Mouse (Mus musculus) forebrain, embryonic 12.5 days (tissue): ENCODE measurements around the gene Camk1d. TPM values are rescaled to one million over a fixed set of nuclear protein-coding genes. Genes with fewer than 3 reads are reported as not detected.
"Not testable (repeated sequence)": the region's sequence is repeated elsewhere in the genome, so short reads cannot be mapped to it uniquely, and the experiment has no call there.

Experiments used
- ATAC-seq: fragments of 200-750 bp; cut with Nextera tagmentation; 2 replicates; pipeline ENCODE4 v1.8.0; 2017; ENCODE audit warnings: moderate TSS enrichment; ENCODE audit not compliant: low FRiP score
- H3K27ac ChIP-seq: fragments of 300-500 bp; sonication (generic); 2 replicates; pipeline ENCODE4 v1.5.1; 2016; ENCODE audit warnings: mild to moderate bottlenecking
- H3K27me3 ChIP-seq: fragments of 300-500 bp; sonication (generic); 2 replicates; pipeline ENCODE4 v1.6.1; 2016; ENCODE audit warnings: mild to moderate bottlenecking
- H3K36me3 ChIP-seq: fragments of 300-500 bp; sonication (generic); replicated peaks from 2 replicates; pipeline ENCODE4 v1.6.1; 2016; ENCODE audit warnings: mild to moderate bottlenecking
- H3K4me1 ChIP-seq: fragments of 300-500 bp; sonication (generic); 2 replicates; pipeline ENCODE4 v1.6.1; 2016
- H3K4me2 ChIP-seq: fragments of 300-500 bp; sonication (generic); 2 replicates; pipeline ENCODE4 v1.6.1; 2016; ENCODE audit warnings: mild to moderate bottlenecking, moderate library complexity
- H3K4me3 ChIP-seq: fragments of 300-500 bp; sonication (generic); replicated peaks from 2 replicates; pipeline ENCODE4 v1.5.1; 2016; ENCODE audit warnings: mild to moderate bottlenecking
- H3K9ac ChIP-seq: fragments of 300-500 bp; sonication (generic); 2 replicates; pipeline ENCODE4 v1.6.1; 2016; ENCODE audit warnings: mild to moderate bottlenecking
- H3K9me3 ChIP-seq: fragments of 300-500 bp; sonication (generic); 2 replicates; pipeline ENCODE4 v1.6.1; 2016
- WGBS: fragments of 180-500 bp; shearing (Covaris S2); methylation state at CpG from one replicate; pipeline ENCODE4 v1.1.7; 2016; 5-methylcytosine and 5-hydroxymethylcytosine counted together
- polyA plus RNA-seq: library from polyadenylated mRNA; unstranded; fragments of >200 nt; fragmentation: Nextera tagmentation; extraction: Ambion mirVana; gene quantifications from 2 replicates; pipeline ENCODE4 v1.2.1, GENCODE M21; 2016

Camk1d gene
- polyA plus RNA-seq, 1 experiment from 2014 or later = 2.7 TPM

- ATAC-seq = no peak
- no peaks in the 10 kb centered on the region for H3K27me3 ChIP-seq
- 89% methylated on average over 4 of the region's 4 CpGs for WGBS
- H3K4me3 ChIP-seq = no peak overlapping the region
- no peaks in the 10 kb centered on the region for H3K9me3 ChIP-seq
- no peak overlapping the region for H3K27ac ChIP-seq
- H3K9ac ChIP-seq = no peak overlapping the region
- no peak overlapping the region for H3K4me2 ChIP-seq
- no peaks in the 10 kb centered on the region for H3K4me1 ChIP-seq
- H3K36me3 ChIP-seq = no peaks in the 10 kb centered on the region
Observed at GRCm38 (mm10) chr2:5282623-5283022, 431.7 kb downstream of the Camk1d start.

- Histone ChIP-seq H3K36me3 (no peaks in the 10 kb centered on the region), H3K27me3 (no peaks in the 10 kb centered on the region), H3K4me3 (no peak overlapping the region), H3K9ac (no peak overlapping the region), H3K27ac (no peak overlapping the region), H3K4me2 (no peak overlapping the region), H3K9me3 (no peaks in the 10 kb centered on the region), H3K4me1 (no peaks in the 10 kb centered on the region)
- WGBS = 76% methylated on average over 2 of the region's 2 CpGs
- no peak for ATAC-seq
Observed at GRCm38 (mm10) chr2:5267980-5268379, 446.3 kb downstream of the Camk1d start.

GRCm38 (mm10) chr2:5262279-5262678, 452.0 kb downstream of the Camk1d start:
- Histone ChIP-seq H3K9ac (no peak overlapping the region), H3K4me2 (no peak overlapping the region), H3K27ac (no peak overlapping the region), H3K4me1 (no peaks in the 10 kb centered on the region), H3K27me3 (no peaks in the 10 kb centered on the region), H3K36me3 (no peaks in the 10 kb centered on the region), H3K9me3 (no peaks in the 10 kb centered on the region), H3K4me3 (no peak overlapping the region)
- ATAC-seq = no peak
- 78% methylated on average over 2 of the region's 2 CpGs for WGBS

- ATAC-seq = no peak
- H3K4me3 ChIP-seq = no peak overlapping the region
- H3K4me2 ChIP-seq = no peak overlapping the region
- H3K9ac ChIP-seq = no peak overlapping the region
- H3K27ac ChIP-seq = no peak overlapping the region
- H3K9me3 ChIP-seq = no peaks in the 10 kb centered on the region
- WGBS = 94% methylated on average over 3 of the region's 3 CpGs
- no peaks in the 10 kb centered on the region for H3K27me3 ChIP-seq
- H3K36me3 ChIP-seq = no peaks in the 10 kb centered on the region
- H3K4me1 ChIP-seq = no peaks in the 10 kb centered on the region
Observed at GRCm38 (mm10) chr2:5258250-5258649, 456.1 kb downstream of the Camk1d start.

GRCm38 (mm10) chr2:5249969-5250368, 464.3 kb downstream of the Camk1d start:
- H3K4me3 ChIP-seq = no peak overlapping the region
- no peaks in the 10 kb centered on the region for H3K9me3 ChIP-seq
- H3K36me3 ChIP-seq = no peaks in the 10 kb centered on the region
- H3K4me2 ChIP-seq = no peak overlapping the region
- 82% methylated on average over 12 of the region's 12 CpGs for WGBS
- no peaks in the 10 kb centered on the region for H3K27me3 ChIP-seq
- no peak for ATAC-seq
- no peaks in the 10 kb centered on the region for H3K4me1 ChIP-seq
- H3K27ac ChIP-seq = no peak overlapping the region
- H3K9ac ChIP-seq = no peak overlapping the region

- WGBS = 89% methylated on average over 6 of the region's 6 CpGs
Observed at GRCm38 (mm10) chr2:5249199-5249598, 465.1 kb downstream of the Camk1d start.

More at GRCm38 (mm10) chr2:5249199-5249598, 465.1 kb downstream of the Camk1d start:
- not testable (repeated sequence) for H3K27me3 ChIP-seq, H3K4me3 ChIP-seq, H3K4me1 ChIP-seq, ATAC-seq, H3K36me3 ChIP-seq, H3K27ac ChIP-seq, H3K4me2 ChIP-seq, H3K9ac ChIP-seq, H3K9me3 ChIP-seq

Other genes with a start within 250 kb of the Camk1d start
- 70.7 and 75.4 TPM in 2 replicates for gene Nudt5, start 130.5 kb upstream of the Camk1d start, polyA plus RNA-seq
- gene Cdc123, start 130.6 kb upstream of the Camk1d start, polyA plus RNA-seq = 361 and 372 TPM in 2 replicates
- 1.8 and 3.1 TPM in 2 replicates for gene Gm13199, start 148.4 kb upstream of the Camk1d start, polyA plus RNA-seq
- gene Sec61a2, start 180.9 kb upstream of the Camk1d start, polyA plus RNA-seq = 79.8 and 85.5 TPM in 2 replicates
- 3.7 and 4.6 TPM in 2 replicates for gene Dhtkd1, start 228.3 kb upstream of the Camk1d start, polyA plus RNA-seq
- gene Upf2, start 237.0 kb upstream of the Camk1d start, polyA plus RNA-seq = 13.9 and 14.0 TPM in 2 replicates